Mouse (Mus musculus) bone marrow, adult 2 months (tissue): Measurements from ENCODE around the gene Fam19a3.

Source experiments
- CTCF ChIP-seq: fragments of 200-500 bp; IDR thresholded peaks from 2 replicates; pipeline ENCODE4 v1.5.1; 2011; ENCODE audit warnings: low read length, control low read depth; ENCODE audit not compliant: control insufficient read depth, insufficient read depth
- POLR2A ChIP-seq: fragments of 200-500 bp; IDR thresholded peaks from 2 replicates; pipeline ENCODE4 v1.6.1; 2011; ENCODE audit warnings: low read depth, mild to moderate bottlenecking, control low read depth, low read length, borderline replicate concordance; ENCODE audit not compliant: control insufficient read depth

- TF ChIP-seq CTCF: no peak
- TF ChIP-seq POLR2A: no peak
These were observed 12.5 kb upstream of the Fam19a3 start for GRCm38 (mm10) chr3:104793871-104794828.
